Mouse (Mus musculus) heart, adult 2 months (tissue): ENCODE measurements around the gene Ano10.

ENCODE experiments used
- CTCF ChIP-seq: fragments of 200-600 bp; IDR thresholded peaks from 2 replicates; pipeline ENCODE4 v1.8.1; 2022; ENCODE audit warnings: antibody characterized with exemption, mild to moderate bottlenecking, moderate library complexity
- POLR2A ChIP-seq: fragments of 200-500 bp; IDR thresholded peaks from 2 replicates; pipeline ENCODE4 v1.6.1; 2011; ENCODE audit warnings: mild to moderate bottlenecking, low read depth, low read length, control low read depth; ENCODE audit not compliant: insufficient read depth

DNA sequence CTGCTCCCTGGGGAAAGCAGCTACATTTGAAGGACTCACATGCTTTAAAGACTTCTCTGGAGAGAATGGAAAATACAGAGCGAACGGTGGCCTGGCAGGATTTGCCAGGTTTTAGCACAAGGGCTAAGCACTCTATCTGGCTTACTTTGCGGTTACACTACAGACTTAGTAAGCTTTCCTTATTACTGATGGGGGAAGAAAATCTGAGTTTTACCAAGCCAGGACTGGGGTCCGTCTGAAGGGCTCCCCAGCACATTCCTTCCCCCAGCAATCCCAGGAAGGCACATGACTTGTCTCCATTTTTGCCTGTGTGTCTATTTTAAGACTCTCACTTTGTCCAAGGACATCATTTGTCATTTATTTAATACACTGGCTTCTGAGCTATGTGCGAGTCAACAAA, 97.2 kb downstream of the Ano10 start:
- no peak for TF ChIP-seq POLR2A
- no peak for TF ChIP-seq CTCF
